Mouse (Mus musculus): ENCODE data around the gene Fstl3. TPM values are rescaled to one million over a fixed set of nuclear protein-coding genes. Genes with fewer than 3 reads are reported as not detected.
A peak's percentile ranks its signal among the peaks of the same experiment; 100 is the strongest.

Fstl3 gene
- 1 to 10 TPM; 1.2 to 1.8 TPM for total RNA-seq (2021)
- long read RNA-seq, experiment 1, partial matches to known transcripts = 1 of 3 reads
- long read RNA-seq, experiment 1, other reads (novel, unspliced or antisense) = 1 of 3 reads
- long read RNA-seq, experiment 2 = 0 reads

DNA sequence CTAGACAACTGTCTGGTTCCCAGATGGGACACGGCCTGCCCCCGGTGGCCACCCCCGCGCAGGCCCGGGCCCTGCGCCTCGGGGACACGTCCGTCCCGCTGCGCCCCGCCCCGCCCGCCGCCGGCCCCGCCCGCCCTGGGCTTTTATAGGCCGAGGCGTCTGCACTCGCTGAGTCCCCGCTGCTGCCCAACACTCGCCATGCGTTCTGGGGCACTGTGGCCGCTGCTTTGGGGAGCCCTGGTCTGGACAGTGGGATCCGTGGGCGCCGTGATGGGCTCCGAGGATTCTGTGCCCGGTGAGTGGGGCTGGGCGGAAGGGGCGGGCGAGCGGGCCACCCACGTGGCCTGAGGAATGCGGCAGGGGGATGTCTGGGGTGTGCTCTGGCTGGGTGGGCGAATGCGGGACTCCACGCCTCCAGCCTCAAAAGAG, at the start of gene Fstl3:
Fstl3 (plus strand) TSS at position 170 of the 429 bp plus-strand sequence.
- intact Hi-C loops (cut with DNase I) = no loop called here
- DNase-seq = no peak

DNA sequence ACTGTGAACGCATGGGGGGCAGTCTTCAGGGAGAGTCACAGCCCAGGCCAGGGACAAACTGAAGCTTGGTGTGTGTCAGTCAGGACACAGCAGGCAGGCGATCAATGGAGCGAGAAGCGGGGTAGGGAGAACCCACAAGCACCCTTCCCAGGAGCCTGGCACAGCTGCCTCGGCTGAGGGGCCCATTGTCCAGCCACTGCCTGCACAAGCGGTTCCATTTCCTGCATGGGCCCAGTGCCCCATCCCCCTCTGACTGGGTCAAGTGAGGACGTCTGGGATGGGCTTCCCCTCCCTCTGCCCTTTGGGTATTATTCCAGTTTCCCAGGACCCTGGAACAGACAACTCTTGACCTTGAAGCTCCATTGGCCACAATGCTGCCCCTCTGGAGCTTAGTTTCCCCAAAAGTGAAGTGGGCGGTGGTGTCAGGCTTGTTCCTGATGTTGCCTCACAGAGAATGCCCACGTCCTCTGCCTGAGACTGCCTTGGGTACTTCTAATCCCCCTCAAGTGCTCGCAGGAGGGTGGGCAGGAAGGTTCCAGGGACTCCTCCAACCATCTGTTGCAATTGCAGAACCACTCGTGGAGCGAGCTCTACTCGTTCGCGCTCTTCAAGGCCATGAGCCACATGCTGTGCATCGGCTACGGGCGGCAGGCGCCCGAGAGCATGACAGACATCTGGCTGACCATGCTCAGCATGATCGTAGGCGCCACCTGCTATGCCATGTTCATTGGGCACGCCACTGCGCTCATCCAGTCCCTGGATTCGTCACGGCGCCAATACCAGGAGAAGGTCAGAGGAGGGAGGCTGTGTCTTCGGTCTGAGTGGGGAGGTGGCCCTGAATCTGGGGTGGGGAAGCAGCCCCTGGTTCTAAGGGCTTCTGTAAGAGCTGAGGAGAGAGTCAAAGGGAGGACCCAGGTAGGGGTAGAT, 48.5 kb upstream of the Fstl3 start:
- intact Hi-C loops (cut with DNase I) = no loop called here
- no peak for DNase-seq

DNA sequence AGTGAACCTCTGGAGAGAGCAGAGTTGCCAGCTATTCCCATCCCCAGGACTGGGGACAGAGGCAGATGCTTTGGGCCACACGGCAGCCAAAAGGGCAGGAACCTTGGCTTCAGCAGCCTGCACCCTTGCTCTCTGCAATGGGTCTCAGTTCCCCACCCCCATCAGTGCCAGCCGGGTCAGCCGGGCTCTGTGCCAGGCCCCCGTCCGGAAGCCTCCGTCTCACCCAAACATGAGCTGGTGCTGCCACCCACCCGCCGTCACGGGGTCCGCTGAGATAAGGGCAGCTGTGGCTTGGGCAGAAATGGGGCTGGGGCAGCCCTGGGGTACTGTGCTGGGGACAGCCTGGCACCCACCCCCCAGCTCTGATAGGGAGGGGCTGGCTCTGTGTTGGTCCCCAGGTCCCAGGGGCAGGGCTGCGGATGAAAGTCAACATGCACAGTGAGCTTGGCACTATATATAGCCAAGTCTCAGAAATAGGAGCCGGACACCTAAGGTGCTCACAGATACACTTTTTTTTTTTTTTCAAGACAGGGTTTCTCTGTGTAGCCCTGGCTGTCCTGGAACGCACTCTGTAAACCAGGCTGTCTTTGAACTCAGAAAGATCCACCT, 47.6 kb upstream of the Fstl3 start:
- intact Hi-C loops (cut with DNase I) = no loop called here
- DNase-seq = peak in 1 of 2 experiments; percentile 49

DNA sequence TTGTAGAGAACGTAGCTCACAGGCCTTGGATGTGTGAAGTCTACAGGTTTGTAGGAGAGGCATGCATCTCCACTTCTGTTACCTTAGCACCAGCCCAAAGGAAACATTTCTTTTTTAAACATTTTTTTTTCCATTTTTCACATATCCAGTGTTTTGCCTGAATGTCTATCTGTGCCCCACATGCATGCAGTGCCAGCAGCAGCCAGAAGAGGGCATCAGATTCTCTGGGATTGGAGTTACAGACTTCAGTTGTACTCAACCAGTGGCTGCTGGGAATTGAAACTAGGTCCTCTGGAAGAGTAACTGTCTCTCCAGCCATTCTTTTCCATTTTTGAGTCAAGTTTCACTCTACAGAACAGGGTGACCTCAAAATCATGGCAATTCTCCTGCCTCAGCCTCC, 44.6 kb upstream of the Fstl3 start:
- no peak for DNase-seq
- intact Hi-C loops (cut with DNase I) = no loop called here

DNA sequence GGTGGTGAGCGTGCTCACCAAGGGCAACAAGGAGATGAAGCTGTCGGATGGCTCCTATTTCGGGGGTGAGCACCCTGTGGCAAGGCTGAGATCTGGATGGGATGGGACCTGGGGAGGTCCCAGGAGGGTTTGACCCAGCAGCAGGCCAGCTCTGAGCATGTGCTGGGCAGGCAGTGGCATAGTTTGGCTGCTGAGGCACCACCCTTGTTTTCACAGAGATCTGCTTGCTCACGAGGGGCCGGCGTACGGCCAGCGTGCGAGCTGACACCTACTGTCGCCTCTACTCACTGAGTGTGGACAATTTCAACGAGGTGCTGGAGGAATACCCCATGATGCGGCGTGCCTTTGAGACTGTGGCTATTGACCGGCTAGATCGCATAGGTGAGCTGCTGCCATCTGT, 43.2 kb upstream of the Fstl3 start:
- DNase-seq = no peak
- intact Hi-C loops (cut with DNase I) = no loop called here

DNA sequence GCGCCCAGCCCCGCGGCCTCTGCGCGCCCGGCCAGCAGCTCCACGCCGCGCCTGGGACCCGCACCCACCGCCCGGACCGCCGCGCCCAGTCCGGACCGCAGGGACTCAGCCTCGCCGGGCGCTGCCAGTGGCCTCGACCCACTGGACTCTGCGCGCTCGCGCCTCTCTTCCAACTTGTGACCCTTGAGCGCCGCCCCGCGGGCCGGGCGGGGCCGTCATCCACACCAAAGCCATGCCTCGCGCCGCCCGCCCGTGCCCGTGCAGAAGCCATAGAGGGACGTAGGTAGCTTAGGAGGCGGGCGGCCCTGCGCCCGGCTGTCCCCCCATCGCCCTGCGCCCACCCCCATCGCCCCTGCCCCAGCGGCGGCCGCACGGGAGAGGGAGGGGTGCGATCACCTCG, 41.7 kb upstream of the Fstl3 start:
- intact Hi-C loops (cut with DNase I) = no loop called here

DNA sequence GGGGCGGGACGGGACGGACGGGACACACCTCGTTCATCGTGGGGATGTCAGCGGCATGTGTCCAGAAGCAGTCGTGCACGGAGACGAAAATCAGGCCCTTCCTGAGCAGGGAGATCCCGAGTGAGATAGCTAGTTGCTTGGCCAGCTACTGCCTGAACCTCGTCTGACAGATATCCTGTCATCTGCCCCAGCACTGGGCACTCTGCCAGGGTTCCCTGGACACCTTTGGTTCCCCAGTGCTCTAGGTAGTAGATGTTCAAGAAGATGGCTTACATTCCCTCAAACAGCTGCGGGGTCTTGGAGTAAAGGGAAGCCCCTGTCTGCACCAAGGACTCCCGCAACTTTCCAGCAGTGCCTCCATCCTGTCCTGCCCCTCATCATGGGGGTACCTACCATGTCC, 40.4 kb upstream of the Fstl3 start:
- DNase-seq = no peak
- intact Hi-C loops (cut with DNase I) = no loop called here

More for the DNA sequence above, 41.7 kb upstream of the Fstl3 start:
- no peak for DNase-seq

DNA sequence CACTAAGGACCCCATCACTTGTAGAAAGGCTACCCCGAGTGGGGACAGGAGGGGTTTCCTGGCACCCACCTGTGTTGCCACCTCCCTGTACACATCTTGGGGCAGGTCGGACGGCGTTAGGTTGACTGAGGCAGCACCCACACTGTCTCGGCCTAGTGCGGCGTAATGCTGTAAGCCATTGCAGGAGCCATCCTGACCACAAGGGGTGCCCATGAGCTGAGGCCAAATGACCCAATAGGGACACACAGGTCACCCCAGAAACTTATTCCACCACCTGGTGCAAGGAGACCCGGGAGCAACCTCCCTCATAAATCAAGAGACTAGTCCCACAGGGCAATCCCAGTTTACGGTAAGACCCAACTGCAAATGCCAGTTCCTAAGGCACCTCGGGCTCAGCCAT, 38.8 kb upstream of the Fstl3 start:
- DNase-seq = no peak
- intact Hi-C loops (cut with DNase I) = no loop called here

DNA sequence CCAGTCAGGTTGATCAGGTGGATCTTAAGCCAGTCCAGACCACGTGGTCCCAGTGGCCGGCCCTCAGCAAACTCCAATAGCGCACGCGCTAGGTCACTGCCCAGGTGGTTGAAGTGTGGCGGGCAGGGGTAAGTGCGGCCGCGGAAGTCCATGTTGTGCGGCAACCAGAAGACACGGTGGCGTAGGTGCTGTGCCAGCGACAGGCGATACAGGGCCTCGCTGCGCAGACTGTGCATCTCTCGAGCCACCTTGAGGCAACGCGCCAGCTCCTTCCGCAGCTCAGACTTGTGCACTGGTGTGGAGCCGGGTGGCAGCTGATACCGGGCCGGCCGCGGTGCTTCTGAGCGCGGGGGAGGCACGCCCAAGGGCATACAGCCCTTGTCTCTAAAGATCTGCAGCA, 37.8 kb upstream of the Fstl3 start:
- intact Hi-C loops (cut with DNase I) = no loop called here
- DNase-seq = no peak

DNA sequence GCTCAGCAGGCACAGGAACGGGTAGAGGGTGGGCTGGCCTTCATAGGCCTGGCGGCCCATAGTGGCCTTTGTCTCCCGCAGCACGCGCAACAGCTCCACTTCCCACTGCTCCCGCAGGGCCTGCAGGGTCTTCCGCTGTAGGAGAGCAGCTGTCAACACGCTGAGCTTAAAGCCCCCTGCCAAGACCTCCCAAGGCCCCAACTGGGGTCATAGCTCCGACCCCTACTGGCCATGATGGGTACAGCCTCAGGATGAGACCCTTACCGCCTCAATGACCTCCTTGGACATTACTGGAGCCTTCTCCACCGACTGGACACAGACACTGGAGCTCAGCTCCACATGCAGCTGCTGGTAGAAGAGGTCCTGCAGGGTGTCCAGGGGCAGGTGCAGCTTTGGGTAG, 36.2 kb upstream of the Fstl3 start:
- no peak for DNase-seq
- intact Hi-C loops (cut with DNase I) = no loop called here

DNA sequence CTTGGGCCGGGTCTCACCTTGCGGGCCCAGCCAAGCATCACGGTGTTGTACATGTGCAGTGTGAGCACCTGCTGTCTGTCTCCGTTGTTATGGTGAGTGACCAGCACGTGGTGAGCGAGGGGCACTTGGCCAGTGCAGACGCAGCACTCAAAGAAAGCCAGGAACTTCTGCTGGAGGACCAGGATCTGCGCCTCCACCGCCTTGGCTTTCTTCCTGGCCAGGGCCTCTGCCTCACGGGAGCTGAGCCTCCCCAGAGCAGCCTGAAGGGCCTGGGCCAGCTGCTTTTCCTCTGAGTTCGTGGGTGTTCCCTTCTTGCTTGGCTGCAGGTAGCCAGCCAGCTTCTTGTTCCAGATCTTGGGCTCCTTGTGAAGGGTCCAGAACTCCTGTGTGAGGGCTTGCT, 33.9 kb upstream of the Fstl3 start:
- intact Hi-C loops (cut with DNase I) = no loop called here
- no peak for DNase-seq

DNA sequence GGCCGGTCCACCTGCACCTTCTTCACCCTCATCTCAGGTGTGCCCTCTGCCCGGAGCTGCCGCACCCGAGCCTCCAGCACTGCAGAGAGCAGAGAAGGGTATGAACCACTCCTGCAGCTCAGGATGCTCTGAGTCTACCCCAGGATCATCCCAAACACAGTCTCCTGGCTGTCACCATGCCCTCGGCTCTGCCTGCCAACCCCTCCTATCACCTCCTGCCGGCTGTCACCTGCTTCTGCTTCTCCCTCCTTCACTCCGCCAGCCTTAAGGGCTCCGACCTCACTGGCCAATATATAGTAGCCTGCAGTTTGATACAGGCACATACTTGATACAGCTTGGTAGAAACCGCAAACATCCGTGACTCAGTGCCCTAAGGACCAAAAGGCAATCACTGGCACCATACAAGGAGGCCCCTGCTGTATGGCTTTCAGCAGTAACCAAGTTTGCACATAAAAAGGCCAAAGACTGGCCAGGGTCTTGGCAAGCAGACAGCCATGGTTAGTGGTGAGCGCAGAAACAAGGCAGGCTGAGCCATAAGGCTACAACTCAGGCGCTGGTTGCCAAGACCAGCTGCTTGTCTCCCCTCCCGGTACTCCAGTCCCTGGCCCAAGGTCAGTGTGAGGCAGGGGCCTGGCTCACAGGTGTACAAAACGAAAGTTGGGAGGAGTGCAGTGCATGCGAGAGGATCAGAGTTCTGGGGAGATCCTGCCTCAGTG, 33.3 kb upstream of the Fstl3 start:
- DNase-seq = no peak
- intact Hi-C loops (cut with DNase I) = no loop called here

DNA sequence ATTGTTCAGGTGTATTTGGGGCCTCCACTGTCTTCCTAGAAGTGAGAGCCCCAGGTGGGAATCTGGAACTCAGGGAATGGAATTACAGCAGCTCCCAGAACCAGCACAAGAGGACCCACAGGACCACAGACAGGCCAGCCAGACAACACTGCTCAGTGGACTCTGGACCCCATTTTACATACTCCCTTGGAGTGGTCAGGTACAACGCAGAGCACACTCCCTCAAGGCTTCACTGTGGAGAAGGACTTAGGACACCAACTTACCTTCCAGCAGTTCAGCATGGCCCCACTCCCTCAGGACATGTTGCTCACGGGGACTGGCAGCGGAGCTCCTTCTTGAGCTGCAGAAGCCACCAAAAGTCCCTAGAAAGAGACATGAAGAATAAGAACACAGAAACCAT, 31.7 kb upstream of the Fstl3 start:
- intact Hi-C loops (cut with DNase I) = no loop called here
- no peak for DNase-seq

DNA sequence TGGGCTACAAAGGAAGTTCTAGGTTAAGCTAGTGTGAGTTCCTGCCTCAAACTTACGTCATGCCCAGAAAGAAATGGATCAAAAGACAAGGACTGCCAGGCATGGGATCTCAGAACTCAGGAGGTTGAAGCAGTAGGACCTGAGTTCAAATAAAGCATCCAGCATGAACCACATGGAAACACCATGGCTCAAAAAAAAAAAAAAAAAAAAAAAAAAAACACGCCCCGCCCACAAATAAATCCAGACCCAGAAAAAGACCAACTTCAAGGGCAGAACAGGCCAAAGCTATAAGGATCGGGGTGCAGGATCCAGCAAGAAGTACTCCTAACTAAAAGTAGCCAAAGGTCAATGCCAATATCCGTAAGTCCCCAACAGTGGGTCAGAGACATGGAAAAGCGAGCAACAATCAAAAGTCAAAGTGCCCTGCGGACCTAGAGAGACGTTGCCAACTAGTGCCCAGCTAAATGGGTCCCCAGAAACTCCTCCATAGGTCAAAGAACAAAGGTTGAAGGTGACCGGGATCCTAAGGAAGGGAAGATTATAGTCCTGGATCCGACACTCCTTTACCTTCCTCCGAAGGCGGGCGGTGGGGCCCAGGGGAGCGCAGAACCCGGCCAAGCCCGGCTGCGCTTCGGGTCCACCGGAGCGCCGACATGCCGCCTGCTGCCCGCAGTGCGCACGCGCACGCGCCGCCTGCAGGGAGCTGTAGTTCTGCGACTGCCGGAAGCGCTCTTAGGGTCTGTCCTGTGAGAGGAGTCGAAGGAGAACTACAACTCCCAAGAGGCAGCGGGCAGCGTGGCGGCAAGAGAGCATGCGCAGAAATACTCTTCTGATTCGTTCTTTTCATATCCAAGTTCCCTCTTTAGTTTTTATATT, 30.9 kb upstream of the Fstl3 start, which contains the start of gene Polrmt:
Polrmt (minus strand) TSS at position 684 of the 876 bp plus-strand sequence.
- peak; percentile 90 to 92 for DNase-seq
- intact Hi-C loops (cut with DNase I) = no loop called here

DNA sequence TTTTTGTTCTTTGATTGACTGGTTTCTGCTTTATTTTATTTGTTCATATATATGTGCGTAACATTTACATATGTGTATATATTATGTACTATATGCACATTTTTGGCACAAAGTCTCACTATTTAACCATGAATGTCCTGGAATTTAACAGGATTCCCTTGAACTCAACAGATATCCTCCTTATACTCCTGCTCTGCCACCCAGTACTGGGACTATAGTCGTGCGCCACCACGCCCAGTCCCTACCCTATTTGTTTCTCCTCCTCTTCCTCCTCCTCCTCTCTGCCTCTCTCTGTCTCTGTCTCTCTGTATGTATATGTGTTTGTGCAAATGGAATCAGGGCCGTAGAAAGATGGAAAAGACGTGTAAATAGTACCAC, 30.3 kb upstream of the Fstl3 start:
- no peak for DNase-seq
- intact Hi-C loops (cut with DNase I) = no loop called here

DNA sequence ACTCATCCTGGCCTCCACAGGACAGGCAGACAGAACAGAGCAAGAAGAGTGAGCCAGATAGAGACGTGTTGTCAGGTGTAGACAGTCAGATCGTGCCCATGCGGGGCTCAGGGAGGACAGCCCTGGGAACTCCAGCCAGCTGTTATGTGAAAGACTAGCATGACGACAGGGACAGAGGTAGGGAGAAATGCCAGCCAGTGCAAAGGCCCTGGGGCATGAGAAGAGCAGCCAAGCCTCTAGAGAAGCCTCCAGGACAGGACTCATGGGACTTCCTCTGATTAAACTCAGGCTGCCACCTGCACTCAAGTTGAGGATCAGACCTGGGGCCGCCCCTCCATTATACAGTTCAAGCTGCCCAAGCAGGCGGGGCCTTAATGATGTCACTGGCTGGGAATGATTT, 28.6 kb upstream of the Fstl3 start:
- intact Hi-C loops (cut with DNase I) = no loop called here
- DNase-seq = no peak

DNA sequence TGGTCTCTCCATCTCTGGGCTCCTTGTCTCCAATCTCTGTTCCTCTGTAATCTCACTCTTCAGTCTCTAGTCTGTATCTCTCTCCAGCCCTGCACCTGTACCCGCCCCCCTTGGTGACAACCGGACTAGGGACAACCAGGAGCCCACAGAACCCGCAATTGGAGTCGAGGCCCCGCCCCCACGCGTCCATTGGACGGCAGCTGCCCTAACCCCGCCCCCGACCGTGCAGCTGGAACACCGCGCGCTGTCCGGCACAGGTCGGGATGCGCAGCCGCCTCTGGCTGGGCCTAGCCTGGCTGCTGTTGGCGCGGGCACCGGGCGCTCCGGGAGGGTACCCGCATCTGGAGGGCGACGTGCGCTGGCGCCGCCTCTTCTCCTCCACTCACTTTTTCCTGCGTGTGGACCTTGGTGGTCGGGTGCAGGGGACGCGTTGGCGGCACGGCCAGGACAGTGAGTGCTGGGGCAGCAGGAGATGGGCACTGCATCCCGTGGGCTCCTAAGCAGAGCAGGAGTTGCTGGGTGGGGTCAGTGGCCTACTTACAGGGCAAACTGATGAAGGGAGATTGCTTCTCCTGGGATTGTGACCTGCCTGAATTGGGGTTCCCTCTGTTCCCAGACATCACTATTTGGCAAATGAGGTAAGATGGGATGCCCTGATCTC, 22.1 kb upstream of the Fstl3 start, which contains the start of gene Fgf22:
Fgf22 (plus strand) TSS at position 221 of the 661 bp plus-strand sequence.
- intact Hi-C loops (cut with DNase I) = no loop called here

DNA sequence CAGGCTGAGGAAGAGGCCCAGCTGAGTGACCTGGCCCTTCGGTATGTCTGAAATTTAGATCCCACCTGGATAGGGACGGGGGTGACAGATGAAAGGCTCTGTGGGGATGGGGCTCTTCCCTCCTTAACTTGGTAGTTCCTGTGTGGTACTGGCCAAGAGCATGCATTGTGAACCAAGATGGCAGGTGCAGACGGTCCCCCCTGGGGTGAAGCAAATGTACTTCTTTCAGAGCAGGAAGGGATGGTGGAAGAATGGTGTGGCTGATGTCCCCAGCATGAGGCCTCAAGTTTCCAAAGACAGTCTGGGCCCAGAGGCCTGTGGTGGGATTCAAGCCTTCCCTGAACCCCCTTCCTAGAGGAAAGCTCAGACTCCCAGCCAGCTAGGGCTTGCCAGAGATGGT, 21.2 kb upstream of the Fstl3 start:
- DNase-seq = no peak
- intact Hi-C loops (cut with DNase I) = no loop called here

More for the DNA sequence above, 22.1 kb upstream of the Fstl3 start, which contains the start of gene Fgf22:
- DNase-seq = peak in 1 of 2 experiments; percentile 63

DNA sequence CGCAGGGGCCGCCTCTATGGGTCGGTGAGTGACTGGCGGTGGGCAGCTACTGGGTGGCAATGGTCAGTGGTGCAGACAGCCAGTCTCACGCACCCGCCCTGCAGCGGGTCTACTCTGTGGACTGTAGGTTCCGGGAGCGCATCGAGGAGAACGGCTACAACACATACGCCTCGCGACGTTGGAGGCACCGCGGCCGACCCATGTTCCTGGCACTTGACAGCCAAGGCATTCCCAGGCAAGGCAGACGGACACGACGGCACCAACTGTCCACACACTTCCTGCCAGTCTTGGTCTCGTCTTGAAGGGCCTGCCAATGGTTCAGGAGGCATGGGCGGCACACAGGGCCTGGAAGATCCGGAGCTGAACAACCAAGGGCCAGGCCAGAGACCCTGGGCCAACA, 20.4 kb upstream of the Fstl3 start:
- DNase-seq = no peak
- intact Hi-C loops (cut with DNase I) = no loop called here

All from gastrocnemius, postnatal 36 days (tissue).